ENCODE assay signal across 20 mouse cellular contexts in genomic region chr6:112815604-112816003, GRCm38 (mm10).
DNase-seq lines count a peak whose midpoint lies in the region; ATAC-seq and TF ChIP-seq lines count a peak whose summit lies in the region.
"Had no signal": no experiment of that assay in that cellular context is flagged by ENCODE, and none has a peak within 500 bp of the region (broad histone marks: within the 10 kb centered on the region; RNA-seq: fewer than 3 reads in every experiment).

No protein-coding gene starts in this region.

- no peak overlapping the region for H3K9ac ChIP-seq in forebrain, embryonic 13.5 days
- no peak overlapping the region for H3K9ac ChIP-seq in forebrain, embryonic 14.5 days (ENCODE audit: low read length)
- H3K9ac ChIP-seq in midbrain, embryonic 11.5 days (ENCODE audit: low read length): no peak overlapping the region
- H3K9ac ChIP-seq in midbrain, postnatal 0 days (replicated peaks; ENCODE audit: low read length, poor library complexity, severe bottlenecking): no peak overlapping the region
- H3K9ac ChIP-seq in neural tube, embryonic 14.5 days (replicated peaks; ENCODE audit: low read depth, low read length): no peak overlapping the region
- H3K9ac ChIP-seq in liver, embryonic 11.5 days (ENCODE audit: low read depth, low read length): no peak overlapping the region
- H3K9ac ChIP-seq: hindbrain, embryonic 15.5 days; limb, embryonic 12.5 days; liver, embryonic 12.5 days had no signal

- H3K9me3 ChIP-seq in forebrain, embryonic 13.5 days (replicated peaks): no peaks in the 10 kb centered on the region
- H3K9me3 ChIP-seq in forebrain, embryonic 14.5 days (replicated peaks; ENCODE audit: control insufficient read depth, low read length): no peaks in the 10 kb centered on the region
- no peaks in the 10 kb centered on the region for H3K9me3 ChIP-seq in midbrain, embryonic 11.5 days (ENCODE audit: control insufficient read depth, low read length)
- no peaks in the 10 kb centered on the region for H3K9me3 ChIP-seq in midbrain, postnatal 0 days (ENCODE audit: low read length)
- no peaks in the 10 kb centered on the region for H3K9me3 ChIP-seq in neural tube, embryonic 14.5 days (ENCODE audit: control insufficient read depth, low read length)
- H3K9me3 ChIP-seq in liver, embryonic 11.5 days (ENCODE audit: control insufficient read depth, low read length): no peaks in the 10 kb centered on the region
- H3K9me3 ChIP-seq: embryonic facial prominence, embryonic 10.5 days; heart, embryonic 10.5 days; hindbrain, embryonic 15.5 days; limb, embryonic 12.5 days; liver, embryonic 12.5 days had no signal

- no peak overlapping the region for H3K4me3 ChIP-seq in forebrain, embryonic 13.5 days
- H3K4me3 ChIP-seq in forebrain, embryonic 14.5 days (ENCODE audit: low read depth, low read length): no peak overlapping the region
- H3K4me3 ChIP-seq in midbrain, embryonic 11.5 days (ENCODE audit: low read depth, low read length): no peak overlapping the region
- H3K4me3 ChIP-seq in midbrain, postnatal 0 days (ENCODE audit: low read depth, low read length): no peak overlapping the region
- H3K4me3 ChIP-seq in neural tube, embryonic 14.5 days (ENCODE audit: low read depth, low read length): no peak overlapping the region
- H3K4me3 ChIP-seq in liver, embryonic 11.5 days (ENCODE audit: low read depth, low read length): no peak overlapping the region
- H3K4me3 ChIP-seq: embryonic facial prominence, embryonic 10.5 days; heart, embryonic 10.5 days; hindbrain, embryonic 15.5 days; limb, embryonic 12.5 days; liver, embryonic 12.5 days had no signal

- peaks cover 45% of the 10 kb centered on the region for H3K4me1 ChIP-seq in forebrain, embryonic 13.5 days
- peaks cover 24% of the 10 kb centered on the region for H3K4me1 ChIP-seq in forebrain, embryonic 14.5 days (ENCODE audit: control insufficient read depth, insufficient read depth, low read length)
- H3K4me1 ChIP-seq in midbrain, embryonic 11.5 days (ENCODE audit: control insufficient read depth, insufficient read depth, low read length): peaks cover 45% of the 10 kb centered on the region
- peaks cover 5% of the 10 kb centered on the region; the same call in 1 of the 2 replicates for H3K4me1 ChIP-seq in midbrain, postnatal 0 days (ENCODE audit: insufficient read depth, low read length)
- peaks cover 14% of the 10 kb centered on the region for H3K4me1 ChIP-seq in neural tube, embryonic 14.5 days (ENCODE audit: control insufficient read depth, insufficient read depth, low read length)
- H3K4me1 ChIP-seq in liver, embryonic 11.5 days (replicated peaks; ENCODE audit: control insufficient read depth, insufficient read depth, low read length): no peaks in the 10 kb centered on the region
- H3K4me1 ChIP-seq: heart, embryonic 10.5 days; liver, embryonic 12.5 days had no signal

- peak overlapping the region; percentile 57; the same call in 1 of the 2 replicates for H3K27ac ChIP-seq in forebrain, embryonic 13.5 days
- H3K27ac ChIP-seq in forebrain, embryonic 14.5 days (ENCODE audit: low read depth, low read length): no peak overlapping the region
- peak overlapping the region; percentile 81 for H3K27ac ChIP-seq in midbrain, embryonic 11.5 days (ENCODE audit: low read depth, low read length)
- no peak overlapping the region for H3K27ac ChIP-seq in midbrain, postnatal 0 days (ENCODE audit: low read depth, low read length)
- H3K27ac ChIP-seq in neural tube, embryonic 14.5 days (ENCODE audit: low read depth, low read length): peak overlapping the region; percentile 57; the same call in 1 of the 2 replicates
- no peak overlapping the region for H3K27ac ChIP-seq in liver, embryonic 11.5 days (ENCODE audit: low read depth, low read length)
- H3K27ac ChIP-seq: heart, embryonic 10.5 days; limb, embryonic 12.5 days; liver, embryonic 12.5 days had no signal

- H3K36me3 ChIP-seq in forebrain, embryonic 13.5 days (ENCODE audit: poor library complexity, severe bottlenecking): peaks cover 9% of the 10 kb centered on the region
- peaks cover 4% of the 10 kb centered on the region; the same call in 1 of the 2 replicates for H3K36me3 ChIP-seq in forebrain, embryonic 14.5 days (ENCODE audit: control insufficient read depth, insufficient read depth, low read length)
- no peaks in the 10 kb centered on the region; the same call in 1 of the 2 replicates for H3K36me3 ChIP-seq in midbrain, embryonic 11.5 days (ENCODE audit: control insufficient read depth, insufficient read depth, low read length)
- 0 out of 2 replicates have a peak, but pooled peaks cover 4% of the 10 kb centered on the region for H3K36me3 ChIP-seq in midbrain, postnatal 0 days (ENCODE audit: insufficient read depth, low read length)
- no peaks in the 10 kb centered on the region for H3K36me3 ChIP-seq in neural tube, embryonic 14.5 days (ENCODE audit: control insufficient read depth, insufficient read depth, low read length)
- no peaks in the 10 kb centered on the region for H3K36me3 ChIP-seq in liver, embryonic 11.5 days (ENCODE audit: control insufficient read depth, insufficient read depth, low read length)
- H3K36me3 ChIP-seq: embryonic facial prominence, embryonic 10.5 days; heart, embryonic 10.5 days; liver, embryonic 12.5 days had no signal

- no peak overlapping the region for H3K4me2 ChIP-seq in forebrain, embryonic 13.5 days
- H3K4me2 ChIP-seq in forebrain, embryonic 14.5 days (ENCODE audit: low read length): no peak overlapping the region
- H3K4me2 ChIP-seq in midbrain, embryonic 11.5 days: no peak overlapping the region
- H3K4me2 ChIP-seq in midbrain, postnatal 0 days (ENCODE audit: low read depth, low read length, poor library complexity, severe bottlenecking): no peak overlapping the region
- H3K4me2 ChIP-seq in neural tube, embryonic 14.5 days (ENCODE audit: low read depth, low read length): no peak overlapping the region
- no peak overlapping the region for H3K4me2 ChIP-seq in liver, embryonic 11.5 days
- H3K4me2 ChIP-seq: hindbrain, embryonic 15.5 days; limb, embryonic 12.5 days; liver, embryonic 12.5 days had no signal

- 30% methylated on average over 6 of the region's 6 CpGs for WGBS in forebrain, embryonic 13.5 days
- WGBS in forebrain, embryonic 14.5 days: 34% methylated on average over 6 of the region's 6 CpGs
- 60% methylated on average over 6 of the region's 6 CpGs for WGBS in midbrain, embryonic 11.5 days
- 32% methylated on average over 6 of the region's 6 CpGs for WGBS in midbrain, postnatal 0 days
- 44% methylated on average over 6 of the region's 6 CpGs for WGBS in neural tube, embryonic 14.5 days
- 90% methylated on average over 6 of the region's 6 CpGs for WGBS in liver, embryonic 11.5 days

- DNase-seq in forebrain, embryonic 14.5 days (ENCODE audit: low spot score): no peak
- DNase-seq in midbrain, embryonic 11.5 days (ENCODE audit: low spot score, missing footprints): no peak
- no peak for DNase-seq in midbrain, postnatal 0 days (ENCODE audit: low spot score)
- DNase-seq in ZHBTc4 (ENCODE audit: low read depth, low spot score): peak; percentile 54
- no peak for DNase-seq in liver, embryonic 11.5 days (ENCODE audit: low spot score)
- DNase-seq: adrenal gland, adult 2 months; cerebellum, adult 11 months; cerebellum, adult 9-11 months; kidney, adult 9 months; kidney, postnatal 14 days; lung, adult 18-20 months; lung, postnatal 10 days had no signal

- TF ChIP-seq CTCF in midbrain, postnatal 0 days (IDR thresholded peaks at IDR 0.05): no peak

- ATAC-seq in forebrain, embryonic 13.5 days: no peak
- no peak for ATAC-seq in forebrain, embryonic 14.5 days
- no peak for ATAC-seq in midbrain, embryonic 11.5 days (ENCODE audit: low FRiP score)
- no peak for ATAC-seq in midbrain, postnatal 0 days (ENCODE audit: low FRiP score)
- ATAC-seq in neural tube, embryonic 14.5 days (ENCODE audit: low read depth): no peak
- no peak for ATAC-seq in liver, embryonic 11.5 days (replicated peaks; ENCODE audit: low FRiP score)
- ATAC-seq: CD4-positive, CD25-positive, alpha-beta regulatory T cell, adult 4 months; liver, embryonic 12.5 days had no signal

- H3K27me3 ChIP-seq in forebrain, embryonic 13.5 days: no peaks in the 10 kb centered on the region
- H3K27me3 ChIP-seq in forebrain, embryonic 14.5 days (replicated peaks; ENCODE audit: control insufficient read depth, insufficient read depth, low read length): no peaks in the 10 kb centered on the region
- H3K27me3 ChIP-seq in midbrain, embryonic 11.5 days (ENCODE audit: control insufficient read depth, insufficient read depth, low read length): no peaks in the 10 kb centered on the region
- H3K27me3 ChIP-seq in midbrain, postnatal 0 days (ENCODE audit: insufficient read depth, low read length): no peaks in the 10 kb centered on the region
- no peaks in the 10 kb centered on the region for H3K27me3 ChIP-seq in neural tube, embryonic 14.5 days (ENCODE audit: control insufficient read depth, insufficient read depth, low read length)
- H3K27me3 ChIP-seq in liver, embryonic 11.5 days (replicated peaks; ENCODE audit: control insufficient read depth, insufficient read depth, low read length): no peaks in the 10 kb centered on the region
- H3K27me3 ChIP-seq: hindbrain, embryonic 15.5 days; limb, embryonic 12.5 days; liver, embryonic 12.5 days had no signal

Comparison
In these comparisons a context has a peak if more than half of its experiments do, and no peak if none do; other contexts are left out.
1. H3K27ac ChIP-seq: peak in forebrain, embryonic 13.5 days (single experiment), midbrain, embryonic 11.5 days (single experiment) and neural tube, embryonic 14.5 days (single experiment); none in forebrain, embryonic 14.5 days (single experiment), midbrain, postnatal 0 days (single experiment) and liver, embryonic 11.5 days (single experiment).